Mouse (Mus musculus) stomach, postnatal 0 days (tissue): ENCODE data around the gene Tmod1.

Experiments
- CTCF ChIP-seq: IDR thresholded peaks from 2 replicates; pipeline ENCODE4 v1.5.1; 2016; ENCODE audit warnings: antibody characterized with exemption, low read depth, mild to moderate bottlenecking, moderate library complexity
- EP300 ChIP-seq: optimal IDR thresholded peaks from 2 replicates; pipeline ENCODE3; 2016; ENCODE audit warnings: antibody characterized with exemption

DNA sequence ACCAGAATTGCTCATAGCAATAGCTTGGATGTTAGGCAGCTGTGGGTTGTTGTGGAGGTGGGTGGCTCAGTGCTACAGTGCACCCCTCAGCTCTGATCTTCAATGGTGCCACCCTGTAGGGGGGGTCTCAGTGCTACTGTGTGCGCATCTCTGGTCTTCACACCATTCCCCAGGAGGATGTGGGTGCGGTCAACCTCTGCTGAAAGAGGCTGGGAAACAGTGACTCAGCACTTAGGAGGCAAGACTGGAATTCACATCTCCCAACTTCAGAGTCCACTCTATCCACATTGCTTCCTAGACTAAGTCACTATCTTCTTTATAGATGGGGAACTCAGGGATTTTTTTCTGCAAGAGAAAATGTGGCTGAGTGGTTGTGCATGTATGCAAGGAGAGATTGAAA lies 58.9 kb downstream of the Tmod1 start:
- no peak for TF ChIP-seq CTCF
- TF ChIP-seq EP300: no peak
